Mouse (Mus musculus): ENCODE measurements around the gene Pald1. TPM values are rescaled to one million over a fixed set of nuclear protein-coding genes. Genes with fewer than 3 reads are reported as not detected.

Pald1 gene
- polyA plus RNA-seq, 1 experiment = 6.8 TPM

DNA sequence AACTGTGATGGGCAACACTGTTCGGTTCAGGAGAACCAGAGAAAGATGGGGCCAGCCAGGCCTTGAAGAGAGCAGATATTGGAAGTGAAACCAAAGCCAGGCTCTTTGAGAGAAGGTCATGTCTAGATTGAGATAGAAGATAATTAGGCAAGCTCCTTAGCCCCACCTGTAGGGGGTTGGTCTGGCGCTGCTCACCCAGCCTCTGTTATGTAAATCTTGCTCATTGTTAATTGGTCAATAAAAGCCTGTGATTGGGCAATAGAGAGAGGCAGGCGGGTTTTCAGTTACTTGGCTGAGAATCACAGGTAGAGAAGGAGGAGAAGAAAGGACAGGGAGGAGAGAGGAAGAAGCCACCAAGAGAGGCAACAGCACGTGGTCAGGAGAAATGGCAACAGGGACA lies 32.1 kb downstream of the Pald1 start:
- Histone ChIP-seq H3K27ac (ENCODE audit: control insufficient read depth, insufficient read depth, low read length) (no peak overlapping the region), H3K4me1 (replicated peaks; ENCODE audit: control insufficient read depth, insufficient read depth, low read length) (no peaks in the 10 kb centered on the region), H3K36me3 (ENCODE audit: control insufficient read depth, insufficient read depth, low read length) (no peaks in the 10 kb centered on the region), H3K27me3 (ENCODE audit: control insufficient read depth, insufficient read depth, low read length) (no peaks in the 10 kb centered on the region), H3K4me3 (ENCODE audit: control insufficient read depth, insufficient read depth, low read length) (no peak overlapping the region)
- DNase-seq = no peak
- TF ChIP-seq POLR2A (IDR thresholded peaks at IDR 0.05; ENCODE audit: control insufficient read depth, extremely low read depth, insufficient read depth, low read length, poor library complexity) = no peak
- TF ChIP-seq CTCF (IDR thresholded peaks at IDR 0.05; ENCODE audit: borderline replicate concordance, control insufficient read depth, extremely low read depth, insufficient read depth, low read length, poor library complexity) = no peak
- WGBS = 82% methylated on average over 4 of the region's 4 CpGs

DNA sequence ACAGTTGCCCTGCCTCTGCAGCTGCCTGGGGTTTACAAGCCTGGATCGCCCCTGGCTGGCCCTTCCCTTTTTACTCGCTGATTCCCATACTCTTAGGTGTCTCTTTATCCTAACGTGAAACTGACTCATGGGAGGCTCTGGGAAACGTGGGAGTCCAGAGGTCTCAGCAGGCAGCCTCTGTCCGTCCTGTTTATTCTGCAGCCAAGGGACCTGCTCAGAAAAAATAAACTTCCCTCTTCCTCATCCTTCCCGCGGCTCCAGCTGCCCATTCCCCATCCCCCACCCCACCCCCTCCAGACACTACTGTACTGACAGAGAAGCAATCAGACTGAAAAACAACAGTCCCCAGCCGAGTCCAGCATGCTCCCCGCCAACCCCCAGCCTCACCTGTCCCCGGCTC lies 37.0 kb downstream of the Pald1 start:
- TF ChIP-seq CTCF (IDR thresholded peaks at IDR 0.05; ENCODE audit: borderline replicate concordance, control insufficient read depth, extremely low read depth, insufficient read depth, low read length, poor library complexity) = no peak
- TF ChIP-seq POLR2A (IDR thresholded peaks at IDR 0.05; ENCODE audit: control insufficient read depth, extremely low read depth, insufficient read depth, low read length, poor library complexity) = no peak
- WGBS = 53% methylated on average over 10 of the region's 10 CpGs
- Histone ChIP-seq H3K27me3 (ENCODE audit: control insufficient read depth, insufficient read depth, low read length) (no peaks in the 10 kb centered on the region), H3K4me1 (replicated peaks; ENCODE audit: control insufficient read depth, insufficient read depth, low read length) (peaks cover 3% of the 10 kb centered on the region), H3K36me3 (ENCODE audit: control insufficient read depth, insufficient read depth, low read length) (no peaks in the 10 kb centered on the region), H3K27ac (ENCODE audit: control insufficient read depth, insufficient read depth, low read length) (no peak overlapping the region), H3K4me3 (ENCODE audit: control insufficient read depth, insufficient read depth, low read length) (no peak overlapping the region)
- no peak for DNase-seq

DNA sequence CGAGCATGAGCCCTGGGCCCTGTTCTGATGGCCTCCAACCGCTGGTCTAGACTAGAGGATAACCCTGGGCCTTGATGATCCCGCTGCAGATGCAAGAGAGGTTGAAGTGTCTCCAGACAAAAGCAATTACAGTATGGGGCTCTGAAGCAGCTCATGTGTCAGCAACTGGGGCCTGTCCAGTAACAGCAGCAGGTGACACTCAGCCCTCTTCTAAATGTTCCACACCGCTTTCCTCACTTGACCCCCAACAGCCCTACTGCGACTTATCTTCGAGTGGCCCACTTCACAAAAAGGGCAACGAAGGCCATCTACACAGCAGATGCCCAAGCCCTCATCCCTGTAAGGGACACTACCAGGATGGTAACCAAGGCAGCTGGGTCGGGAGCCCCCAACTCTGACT lies 38.2 kb downstream of the Pald1 start:
- no peak for TF ChIP-seq POLR2A (IDR thresholded peaks at IDR 0.05; ENCODE audit: control insufficient read depth, extremely low read depth, insufficient read depth, low read length, poor library complexity)
- TF ChIP-seq CTCF (IDR thresholded peaks at IDR 0.05; ENCODE audit: borderline replicate concordance, control insufficient read depth, extremely low read depth, insufficient read depth, low read length, poor library complexity) = no peak
- Histone ChIP-seq H3K4me3 (ENCODE audit: control insufficient read depth, insufficient read depth, low read length) (no peak overlapping the region), H3K4me1 (replicated peaks; ENCODE audit: control insufficient read depth, insufficient read depth, low read length) (peaks cover 3% of the 10 kb centered on the region), H3K27me3 (ENCODE audit: control insufficient read depth, insufficient read depth, low read length) (no peaks in the 10 kb centered on the region), H3K36me3 (ENCODE audit: control insufficient read depth, insufficient read depth, low read length) (no peaks in the 10 kb centered on the region), H3K27ac (ENCODE audit: control insufficient read depth, insufficient read depth, low read length) (no peak overlapping the region)
- 93% methylated on average over 8 of the region's 8 CpGs for WGBS
- DNase-seq = no peak

DNA sequence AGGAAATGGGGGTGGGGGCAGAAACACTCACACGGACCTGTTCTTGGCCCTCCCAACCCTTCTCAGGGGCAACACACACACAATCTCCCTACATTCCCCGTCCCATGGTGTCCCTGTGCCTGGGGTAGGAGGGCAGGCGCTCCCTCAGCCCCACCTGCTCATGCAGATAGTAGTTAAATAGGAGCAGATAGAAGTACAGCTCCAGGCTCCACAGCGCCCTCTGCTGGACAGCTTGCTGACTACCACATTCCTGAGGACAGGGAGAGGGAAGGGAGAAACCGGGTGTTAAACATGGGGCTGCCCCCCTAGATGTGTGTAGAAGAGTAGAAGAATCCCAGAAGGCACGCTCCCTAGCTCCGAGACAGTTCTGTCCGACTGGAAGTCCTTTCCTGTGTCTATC lies 39.4 kb downstream of the Pald1 start:
- Histone ChIP-seq H3K27me3 (ENCODE audit: control insufficient read depth, insufficient read depth, low read length) (no peaks in the 10 kb centered on the region), H3K4me1 (replicated peaks; ENCODE audit: control insufficient read depth, insufficient read depth, low read length) (peaks cover 3% of the 10 kb centered on the region), H3K27ac (ENCODE audit: control insufficient read depth, insufficient read depth, low read length) (no peak overlapping the region), H3K36me3 (ENCODE audit: control insufficient read depth, insufficient read depth, low read length) (no peaks in the 10 kb centered on the region), H3K4me3 (ENCODE audit: control insufficient read depth, insufficient read depth, low read length) (no peak overlapping the region)
- DNase-seq = peak; percentile 57
- 59% methylated on average over 8 of the region's 8 CpGs for WGBS
- peak; percentile 81; the same call in 1 of the 2 replicates for TF ChIP-seq CTCF (IDR thresholded peaks at IDR 0.05; ENCODE audit: borderline replicate concordance, control insufficient read depth, extremely low read depth, insufficient read depth, low read length, poor library complexity)
- TF ChIP-seq POLR2A (IDR thresholded peaks at IDR 0.05; ENCODE audit: control insufficient read depth, extremely low read depth, insufficient read depth, low read length, poor library complexity) = no peak

DNA sequence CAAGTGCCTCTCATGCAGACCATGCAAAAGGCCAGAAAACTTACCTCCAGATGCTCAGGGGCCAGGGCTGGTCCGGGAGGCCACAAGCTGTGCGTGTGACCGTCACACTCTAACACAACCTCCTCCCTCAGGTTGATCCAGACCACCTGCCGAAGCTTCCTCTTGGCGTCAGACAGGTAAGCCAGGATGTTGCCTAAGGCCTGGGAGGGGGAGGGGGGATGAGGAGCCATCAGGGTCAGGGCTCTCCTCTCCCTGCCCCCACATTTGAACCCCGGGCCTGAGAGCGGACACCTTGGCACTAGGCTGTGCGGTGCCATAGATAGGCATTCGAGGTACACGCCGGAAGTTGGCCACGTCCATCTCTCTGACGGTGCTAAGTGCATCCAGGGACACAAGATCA lies 40.6 kb downstream of the Pald1 start:
- no peak for DNase-seq
- no peaks in the 10 kb centered on the region for H3K36me3 ChIP-seq (ENCODE audit: control insufficient read depth, insufficient read depth, low read length)
- H3K4me3 ChIP-seq (ENCODE audit: control insufficient read depth, insufficient read depth, low read length) = no peak overlapping the region
- no peaks in the 10 kb centered on the region for H3K27me3 ChIP-seq (ENCODE audit: control insufficient read depth, insufficient read depth, low read length)
- 96% methylated on average over 13 of the region's 13 CpGs for WGBS
- TF ChIP-seq POLR2A (IDR thresholded peaks at IDR 0.05; ENCODE audit: control insufficient read depth, extremely low read depth, insufficient read depth, low read length, poor library complexity) (no peak), CTCF (IDR thresholded peaks at IDR 0.05; ENCODE audit: borderline replicate concordance, control insufficient read depth, extremely low read depth, insufficient read depth, low read length, poor library complexity) (no peak)
- no peak overlapping the region for H3K27ac ChIP-seq (ENCODE audit: control insufficient read depth, insufficient read depth, low read length)
- peaks cover 3% of the 10 kb centered on the region for H3K4me1 ChIP-seq (replicated peaks; ENCODE audit: control insufficient read depth, insufficient read depth, low read length)

DNA sequence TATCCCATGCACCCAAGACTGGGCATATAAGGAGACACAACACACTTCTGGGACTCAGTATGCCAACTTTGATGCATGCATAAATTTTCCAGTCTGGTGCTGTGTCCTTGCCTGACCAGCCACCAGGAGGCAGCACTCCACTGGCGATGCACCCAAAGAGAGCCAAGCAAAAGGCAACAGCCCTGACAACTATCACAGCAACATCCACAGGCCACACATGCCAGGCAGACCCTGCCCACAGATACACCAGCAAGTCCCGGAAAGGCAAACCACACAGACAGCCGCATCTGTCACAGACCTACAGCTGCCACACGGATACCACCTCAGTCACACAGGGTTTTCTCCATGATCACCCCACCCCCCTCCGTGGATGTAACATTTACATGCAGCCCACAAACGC lies 41.8 kb downstream of the Pald1 start:
- peak; percentile 73; the same call in 1 of the 2 replicates for TF ChIP-seq CTCF (IDR thresholded peaks at IDR 0.05; ENCODE audit: borderline replicate concordance, control insufficient read depth, extremely low read depth, insufficient read depth, low read length, poor library complexity)
- no peak for TF ChIP-seq POLR2A (IDR thresholded peaks at IDR 0.05; ENCODE audit: control insufficient read depth, extremely low read depth, insufficient read depth, low read length, poor library complexity)
- no peaks in the 10 kb centered on the region for H3K36me3 ChIP-seq (ENCODE audit: control insufficient read depth, insufficient read depth, low read length)

DNA sequence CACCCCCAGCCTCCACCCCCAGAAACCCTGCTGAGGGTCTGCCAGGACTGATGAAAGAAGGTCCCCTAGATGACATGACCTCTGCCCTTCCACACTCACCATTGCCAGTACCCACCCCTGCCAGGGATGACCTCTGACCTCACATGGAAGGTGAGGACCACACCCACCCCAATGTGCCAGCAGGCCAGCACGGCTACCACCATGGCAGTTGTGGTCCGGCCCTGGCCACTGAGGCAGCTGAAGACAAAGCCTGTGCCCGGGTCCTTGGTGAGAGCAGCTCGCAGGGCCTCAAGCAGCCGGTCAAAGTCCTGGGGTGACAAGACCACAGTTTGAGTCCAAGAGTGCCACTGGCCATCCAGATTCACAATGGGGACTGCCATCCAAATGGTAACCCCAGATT lies 42.3 kb downstream of the Pald1 start:
- Histone ChIP-seq H3K4me3 (ENCODE audit: control insufficient read depth, insufficient read depth, low read length) (no peak overlapping the region), H3K27me3 (ENCODE audit: control insufficient read depth, insufficient read depth, low read length) (no peaks in the 10 kb centered on the region), H3K27ac (ENCODE audit: control insufficient read depth, insufficient read depth, low read length) (no peak overlapping the region), H3K4me1 (replicated peaks; ENCODE audit: control insufficient read depth, insufficient read depth, low read length) (peaks cover 3% of the 10 kb centered on the region), H3K36me3 (ENCODE audit: control insufficient read depth, insufficient read depth, low read length) (no peaks in the 10 kb centered on the region)
- TF ChIP-seq CTCF (IDR thresholded peaks at IDR 0.05; ENCODE audit: borderline replicate concordance, control insufficient read depth, extremely low read depth, insufficient read depth, low read length, poor library complexity) (no peak), POLR2A (IDR thresholded peaks at IDR 0.05; ENCODE audit: control insufficient read depth, extremely low read depth, insufficient read depth, low read length, poor library complexity) (no peak)
- no peak for DNase-seq
- 97% methylated on average over 5 of the region's 5 CpGs for WGBS

More for the DNA sequence above, 41.8 kb downstream of the Pald1 start:
- peak; percentile 69 for DNase-seq
- H3K4me1 ChIP-seq (replicated peaks; ENCODE audit: control insufficient read depth, insufficient read depth, low read length) = peaks cover 3% of the 10 kb centered on the region
- 14% methylated on average over 6 of the region's 6 CpGs for WGBS
- H3K4me3 ChIP-seq (ENCODE audit: control insufficient read depth, insufficient read depth, low read length) = no peak overlapping the region
- no peak overlapping the region for H3K27ac ChIP-seq (ENCODE audit: control insufficient read depth, insufficient read depth, low read length)
- no peaks in the 10 kb centered on the region for H3K27me3 ChIP-seq (ENCODE audit: control insufficient read depth, insufficient read depth, low read length)

All from thymus, adult 2 months (tissue).